Mouse (Mus musculus) lung, adult 2 months (tissue): ENCODE measurements at regions not wholly inside any gene's neighbourhood (a gene's known extent, or its start where the extent isn't known, plus 50 kb on each side); places are given as distances from the start of the nearest gene placed in this dataset.

Source experiments
- CTCF ChIP-seq: fragments of 200-500 bp; IDR thresholded peaks from 2 replicates; pipeline ENCODE4 v1.5.1; 2011; ENCODE audit warnings: mild to moderate bottlenecking, low read length, control low read depth; ENCODE audit not compliant: insufficient read depth
- POLR2A ChIP-seq: fragments of 200-500 bp; IDR thresholded peaks from 2 replicates; pipeline ENCODE4 v1.6.1; 2011; ENCODE audit warnings: low read depth, mild to moderate bottlenecking, control low read depth, low read length, borderline replicate concordance; ENCODE audit errors: extremely low read depth

DNA sequence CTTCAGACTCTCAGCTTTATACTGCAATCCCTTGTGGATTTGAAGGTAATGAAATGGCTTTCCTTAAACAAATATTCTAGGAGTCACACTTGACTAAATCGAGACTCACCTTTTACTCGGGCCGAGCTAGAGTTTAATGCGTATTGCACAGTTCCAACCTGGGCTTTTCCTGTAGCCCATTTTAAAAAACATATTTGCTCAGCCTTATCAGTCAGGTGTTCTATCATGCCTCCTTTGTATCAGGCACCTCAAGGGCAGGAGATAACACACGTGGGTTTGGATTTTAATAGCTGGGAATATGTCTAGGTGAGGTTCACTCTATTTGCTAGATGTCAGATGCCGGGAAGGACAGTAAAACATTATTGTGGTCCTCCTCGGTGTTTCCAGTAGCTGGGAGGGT lies 193.7 kb downstream of the Snx10 start:
- no peak for TF ChIP-seq CTCF
- TF ChIP-seq POLR2A, result no peak
